Mouse (Mus musculus) forebrain, embryonic 14.5 days (tissue): ENCODE measurements around the gene Slamf6. TPM values are rescaled to one million over a fixed set of nuclear protein-coding genes. Genes with fewer than 3 reads are reported as not detected.

ENCODE experiments used
- ATAC-seq: fragments of 200-750 bp; cut with Nextera tagmentation; 2 replicates; pipeline ENCODE4 v1.8.0; 2017; ENCODE audit warnings: mild to moderate bottlenecking, moderate library complexity
- DNase-seq: peaks from one replicate; pipeline ENCODE4 v3.0.0-alpha.2; 2015; ENCODE audit warnings: low spot score
- H3K27ac ChIP-seq: fragments of 300-500 bp; sonication (generic); 2 replicates; pipeline ENCODE4 v1.5.1; 2014; ENCODE audit warnings: low read depth, mild to moderate bottlenecking, control low read depth, low read length, moderate library complexity
- H3K27me3 ChIP-seq: fragments of 300-500 bp; sonication (generic); replicated peaks from 2 replicates; pipeline ENCODE4 v1.6.1; 2014; ENCODE audit warnings: low read length, control low read depth, mixed read lengths; ENCODE audit not compliant: control insufficient read depth, insufficient read depth
- H3K36me3 ChIP-seq: fragments of 300-500 bp; sonication (generic); 2 replicates; pipeline ENCODE4 v1.6.1; 2014; ENCODE audit warnings: low read length, control low read depth; ENCODE audit not compliant: control insufficient read depth, insufficient read depth
- H3K4me1 ChIP-seq: fragments of 300-500 bp; sonication (generic); 2 replicates; pipeline ENCODE4 v1.6.1; 2014; ENCODE audit warnings: antibody characterized with exemption, low read length, control low read depth; ENCODE audit not compliant: control insufficient read depth, insufficient read depth
- H3K4me2 ChIP-seq: fragments of 300-500 bp; sonication (generic); 2 replicates; pipeline ENCODE4 v1.6.1; 2014; ENCODE audit warnings: mild to moderate bottlenecking, control low read depth, low read length
- H3K4me3 ChIP-seq: fragments of 300-500 bp; sonication (generic); 2 replicates; pipeline ENCODE4 v1.5.1; 2014; ENCODE audit warnings: low read depth, low read length, control low read depth
- H3K9ac ChIP-seq: fragments of 300-500 bp; sonication (generic); 2 replicates; pipeline ENCODE4 v1.6.1; 2014; ENCODE audit warnings: mild to moderate bottlenecking, low read length, control low read depth, moderate library complexity
- H3K9me3 ChIP-seq: fragments of 300-500 bp; sonication (generic); replicated peaks from 2 replicates; pipeline ENCODE4 v1.6.1; 2016; ENCODE audit warnings: low read length, control low read depth, mixed read lengths; ENCODE audit not compliant: control insufficient read depth
- WGBS: fragments of 180-500 bp; shearing (Covaris S2); extraction: QIAGEN DNeasy Blood & Tissue Kit; methylation state at CpG from one replicate; pipeline ENCODE4 v1.1.7; 2014; 5-methylcytosine and 5-hydroxymethylcytosine counted together
- polyA plus RNA-seq: library from polyadenylated mRNA; unstranded; fragments of >200 nt; fragmentation: Nextera tagmentation; extraction: Ambion mirVana; gene quantifications from 2 replicates; pipeline ENCODE4 v1.2.1, GENCODE M21; 2014

Gene Slamf6
- polyA plus RNA-seq, 1 experiment from 2014 or later, result not detected

DNA sequence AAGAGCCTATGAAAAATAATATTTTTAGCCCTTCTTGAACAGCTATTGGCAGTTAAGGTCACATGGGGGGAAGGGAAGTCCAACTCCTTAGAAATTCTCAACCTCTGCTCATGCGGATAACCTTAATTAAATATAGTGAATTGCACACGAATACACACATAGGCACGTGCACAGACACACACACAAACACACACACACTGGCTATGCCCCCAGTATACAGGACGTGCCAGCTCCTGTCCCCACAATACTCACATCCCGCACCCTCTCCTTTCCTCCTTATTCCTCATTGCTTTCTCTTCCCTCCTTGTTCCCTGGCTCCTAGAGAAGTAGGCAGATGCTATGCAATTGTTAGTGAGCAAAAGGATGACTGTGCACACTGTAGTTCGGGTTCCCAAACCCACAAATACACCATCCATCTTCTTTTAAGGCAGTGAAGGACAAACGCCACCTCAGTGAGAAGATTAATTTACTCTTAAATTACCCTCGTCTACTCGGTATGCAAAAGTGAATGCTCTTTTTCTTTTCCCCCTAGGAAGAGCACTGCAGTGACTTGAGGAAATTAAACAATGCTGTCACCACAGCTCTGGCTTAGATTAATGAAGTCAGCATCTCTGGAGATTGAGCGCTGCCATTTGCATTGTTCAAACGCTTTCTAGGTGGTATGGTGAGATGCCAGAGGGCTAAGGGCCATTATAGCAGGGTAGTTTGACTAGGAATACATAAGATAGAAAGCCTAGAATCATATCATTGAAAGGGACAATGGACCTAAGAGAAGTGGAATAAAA is 31.0 kb downstream of the Slamf6 start:
- WGBS, result 57% methylated on average over 11 of the region's 11 CpGs
- ATAC-seq (no peak), DNase-seq (no peak)
- Histone ChIP-seq H3K4me3 (no peak overlapping the region), H3K27ac (no peak overlapping the region), H3K27me3 (no peaks in the 10 kb centered on the region), H3K9me3 (no peaks in the 10 kb centered on the region), H3K9ac (no peak overlapping the region), H3K4me2 (no peak overlapping the region), H3K4me1 (no peaks in the 10 kb centered on the region), H3K36me3 (no peaks in the 10 kb centered on the region)

DNA sequence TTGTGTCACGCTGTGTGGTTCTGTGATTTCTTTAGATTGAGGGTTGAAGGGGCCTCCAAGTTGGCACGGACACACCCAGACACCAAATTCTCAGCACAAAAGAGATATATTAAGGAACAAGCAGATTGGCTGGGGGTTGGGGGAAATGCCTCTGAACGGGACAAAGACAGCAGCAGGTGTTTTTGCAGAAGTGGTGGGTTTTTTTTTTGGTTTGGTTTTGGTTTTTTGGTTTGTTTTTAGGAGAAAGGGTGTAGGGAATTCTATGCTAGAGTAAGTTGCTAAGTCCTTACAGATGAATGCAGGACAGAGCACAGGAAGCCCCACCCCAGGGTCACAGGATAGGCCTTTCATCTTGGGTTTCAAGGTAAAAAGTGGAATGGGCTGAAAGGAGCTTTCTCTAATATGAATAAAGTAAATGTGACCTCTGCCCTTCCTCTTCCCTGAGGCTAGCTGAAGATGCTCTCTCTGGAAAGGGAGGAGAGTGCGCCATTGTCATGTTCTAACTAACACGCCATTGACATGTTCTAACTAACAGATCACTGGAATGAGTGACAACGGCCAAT is 31.7 kb downstream of the Slamf6 start:
- H3K9ac ChIP-seq, result no peak overlapping the region
- 86% methylated on average over 6 of the region's 6 CpGs for WGBS

DNA sequence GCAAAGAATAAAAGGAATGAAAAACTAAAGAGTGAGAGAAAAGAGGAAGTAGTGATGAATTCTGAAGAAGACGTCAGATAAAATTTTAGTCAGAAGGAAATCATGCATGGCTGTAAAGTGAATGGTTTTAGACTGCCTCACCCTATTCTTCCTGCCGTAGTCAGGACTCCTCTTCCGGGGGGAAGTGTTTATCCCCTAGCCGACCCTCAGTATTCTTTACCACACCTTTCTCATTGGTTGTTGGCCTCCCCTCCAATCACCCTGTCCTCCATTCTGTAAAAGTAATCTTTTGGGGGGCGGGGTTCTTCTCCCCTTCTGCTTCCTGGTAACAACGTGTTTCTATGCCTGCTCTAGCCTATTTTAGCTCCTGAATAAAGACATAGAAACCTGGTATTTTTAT is 37.8 kb downstream of the Slamf6 start:
- 78% methylated on average over 6 of the region's 6 CpGs for WGBS

More for the DNA sequence above, 31.7 kb downstream of the Slamf6 start:
- ATAC-seq (no peak), DNase-seq (no peak)
- Histone ChIP-seq H3K27me3 (no peaks in the 10 kb centered on the region), H3K4me2 (no peak overlapping the region), H3K9me3 (no peaks in the 10 kb centered on the region), H3K4me3 (no peak overlapping the region), H3K27ac (no peak overlapping the region), H3K36me3 (no peaks in the 10 kb centered on the region), H3K4me1 (no peaks in the 10 kb centered on the region)

DNA sequence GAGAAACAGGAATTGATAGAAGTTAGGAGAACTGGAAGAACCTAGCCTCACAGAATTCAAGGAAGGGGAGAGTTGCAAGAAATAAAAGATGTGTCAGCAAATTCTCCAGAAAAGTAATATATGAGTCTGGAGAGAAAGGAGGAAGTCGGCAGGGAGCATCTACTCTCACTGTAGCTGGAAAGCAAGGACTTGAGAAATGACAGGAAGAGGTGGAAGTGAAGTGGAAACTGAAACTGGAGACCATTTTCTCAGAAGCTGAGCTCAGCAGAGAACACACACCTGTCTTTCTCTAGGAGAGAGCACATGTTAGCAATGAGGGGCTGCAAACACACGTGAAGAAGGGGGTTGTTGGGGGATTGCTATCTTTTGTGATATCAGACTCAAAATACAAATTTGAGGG is 40.1 kb downstream of the Slamf6 start:
- 86% methylated on average over 2 of the region's 2 CpGs for WGBS
- DNase-seq, result no peak
- H3K27ac ChIP-seq, result no peak overlapping the region
- no peaks in the 10 kb centered on the region for H3K27me3 ChIP-seq
- no peaks in the 10 kb centered on the region for H3K36me3 ChIP-seq
- no peaks in the 10 kb centered on the region for H3K4me1 ChIP-seq
- no peak overlapping the region for H3K4me2 ChIP-seq
- no peaks in the 10 kb centered on the region for H3K9me3 ChIP-seq
- no peak for ATAC-seq
- H3K4me3 ChIP-seq, result no peak overlapping the region
- no peak overlapping the region for H3K9ac ChIP-seq

More for the DNA sequence above, 37.8 kb downstream of the Slamf6 start:
- no peaks in the 10 kb centered on the region for H3K9me3 ChIP-seq
- DNase-seq, result no peak
- no peaks in the 10 kb centered on the region for H3K36me3 ChIP-seq
- H3K27ac ChIP-seq, result no peak overlapping the region
- no peaks in the 10 kb centered on the region for H3K27me3 ChIP-seq
- ATAC-seq, result no peak
- no peak overlapping the region for H3K4me3 ChIP-seq
- H3K4me2 ChIP-seq, result no peak overlapping the region
- H3K4me1 ChIP-seq, result no peaks in the 10 kb centered on the region
- no peak overlapping the region for H3K9ac ChIP-seq

DNA sequence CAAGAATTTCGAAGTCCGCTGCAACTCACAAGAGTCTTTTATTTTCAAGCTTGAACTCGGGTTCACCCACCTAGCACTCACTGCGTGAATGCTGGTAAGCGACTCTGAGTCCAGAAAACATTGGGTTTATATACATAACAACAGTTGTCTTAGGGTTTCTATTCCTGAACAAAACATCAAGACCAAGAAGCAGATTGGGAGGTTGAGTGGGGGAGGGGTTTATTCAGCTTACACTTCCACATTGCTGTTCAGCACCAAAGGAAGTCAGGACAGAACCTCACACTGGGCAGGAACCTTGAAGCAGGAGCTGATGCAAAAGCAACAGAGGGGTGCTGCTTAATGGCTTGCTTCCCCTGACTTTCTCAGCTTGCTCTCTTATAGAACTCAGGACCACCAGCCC is 43.4 kb downstream of the Slamf6 start:
- no peak overlapping the region for H3K4me3 ChIP-seq
- H3K9ac ChIP-seq, result no peak overlapping the region
- H3K27me3 ChIP-seq, result no peaks in the 10 kb centered on the region
- no peaks in the 10 kb centered on the region for H3K4me1 ChIP-seq
- ATAC-seq (no peak), DNase-seq (no peak)
- no peaks in the 10 kb centered on the region for H3K9me3 ChIP-seq
- H3K36me3 ChIP-seq, result no peaks in the 10 kb centered on the region
- no peak overlapping the region for H3K4me2 ChIP-seq
- 88% methylated on average over 5 of the region's 5 CpGs for WGBS
- H3K27ac ChIP-seq, result no peak overlapping the region

DNA sequence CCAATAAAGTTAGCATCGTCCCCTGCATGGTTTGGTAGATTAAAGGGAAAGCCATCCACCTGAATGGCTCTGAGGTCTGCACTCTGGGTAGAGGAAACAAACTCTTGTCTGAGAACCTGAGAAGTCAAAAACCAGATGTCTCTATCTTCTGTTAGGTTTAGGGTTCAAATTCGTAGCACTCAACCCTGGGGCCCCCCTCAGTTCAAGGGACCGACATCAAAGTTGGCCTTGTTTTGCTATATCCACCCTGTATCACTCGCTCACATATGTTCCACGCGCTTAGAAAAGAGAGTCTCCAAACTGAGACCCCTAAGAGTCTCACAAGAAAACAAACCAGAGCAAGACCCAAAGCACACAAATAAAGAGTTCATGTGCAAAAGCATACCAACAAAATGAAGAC is 44.4 kb downstream of the Slamf6 start:
- Histone ChIP-seq H3K9me3 (no peaks in the 10 kb centered on the region), H3K4me1 (no peaks in the 10 kb centered on the region), H3K4me3 (no peak overlapping the region), H3K4me2 (no peak overlapping the region), H3K36me3 (no peaks in the 10 kb centered on the region), H3K9ac (no peak overlapping the region), H3K27ac (no peak overlapping the region), H3K27me3 (no peaks in the 10 kb centered on the region)
- no peak for DNase-seq
- 96% methylated on average over 6 of the region's 6 CpGs for WGBS
- no peak for ATAC-seq

DNA sequence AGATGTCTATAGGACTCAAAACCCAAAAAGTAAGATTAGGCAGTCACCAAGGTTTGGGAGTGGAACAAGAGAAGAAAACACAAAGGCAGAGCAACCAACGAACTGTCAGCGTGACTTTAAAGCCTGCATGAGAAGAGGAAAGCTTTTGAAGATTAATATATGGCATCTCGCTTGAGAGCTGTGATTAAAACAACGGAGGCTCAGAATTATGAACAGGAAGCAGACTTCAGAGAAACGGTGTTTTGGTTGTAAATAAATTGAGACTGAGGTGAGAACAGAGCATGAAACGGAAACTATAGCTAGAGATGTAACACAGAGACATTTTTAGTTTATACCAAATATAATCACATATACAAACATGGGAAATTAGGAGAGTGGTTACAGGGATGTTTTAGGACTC is 46.3 kb downstream of the Slamf6 start:
- no peaks in the 10 kb centered on the region for H3K27me3 ChIP-seq
- H3K36me3 ChIP-seq, result no peaks in the 10 kb centered on the region
- H3K4me1 ChIP-seq, result no peaks in the 10 kb centered on the region
- no peak overlapping the region for H3K4me2 ChIP-seq
- 84% methylated on average over 6 of the region's 6 CpGs for WGBS
- H3K9ac ChIP-seq, result no peak overlapping the region
- H3K4me3 ChIP-seq, result no peak overlapping the region
- no peak for ATAC-seq
- H3K27ac ChIP-seq, result no peak overlapping the region
- no peaks in the 10 kb centered on the region for H3K9me3 ChIP-seq
- DNase-seq, result no peak

DNA sequence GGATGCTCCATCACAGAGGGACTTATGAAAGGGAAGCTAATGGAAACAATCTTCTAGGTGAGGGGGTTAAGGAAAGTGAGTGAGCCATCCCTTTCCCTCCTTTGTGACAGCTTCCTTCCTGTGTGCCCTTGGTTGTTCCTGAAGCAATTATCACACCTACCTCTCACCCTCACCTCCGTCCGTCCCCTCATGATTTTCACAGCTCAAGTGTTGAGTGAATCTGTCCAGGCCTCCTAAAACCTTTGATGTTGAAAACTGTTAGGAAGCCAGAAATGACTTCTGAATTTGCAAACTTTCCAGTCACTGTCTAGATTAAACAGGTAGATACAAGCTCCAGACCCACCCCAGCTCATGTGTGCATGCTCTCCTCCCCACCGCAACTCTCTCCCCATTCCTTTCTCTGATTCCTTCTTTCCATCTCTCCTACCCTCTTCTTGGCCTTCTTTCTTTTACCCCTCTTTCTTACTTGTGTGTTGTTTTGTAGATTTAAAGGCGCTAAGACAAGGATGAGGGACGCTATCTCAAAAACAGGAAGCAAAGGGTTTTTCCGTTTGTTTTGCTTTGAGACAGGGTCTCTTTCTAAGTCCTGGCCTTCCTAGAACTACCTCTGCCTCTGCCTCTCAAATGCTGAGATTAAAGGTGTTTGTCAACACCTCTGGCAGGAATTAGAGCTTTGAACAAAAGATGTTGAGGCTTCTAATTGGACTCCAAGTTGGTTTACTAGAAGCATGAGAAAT is 48.9 kb downstream of the Slamf6 start:
- H3K9ac ChIP-seq, result no peak overlapping the region
- no peaks in the 10 kb centered on the region for H3K4me1 ChIP-seq
- H3K36me3 ChIP-seq, result no peaks in the 10 kb centered on the region
- no peak for ATAC-seq
- no peak overlapping the region for H3K27ac ChIP-seq
- no peaks in the 10 kb centered on the region for H3K27me3 ChIP-seq
- no peak overlapping the region for H3K4me2 ChIP-seq
- no peak for DNase-seq
- no peaks in the 10 kb centered on the region for H3K9me3 ChIP-seq
- H3K4me3 ChIP-seq, result no peak overlapping the region
- WGBS, result 93% methylated on average over 6 of the region's 6 CpGs

DNA sequence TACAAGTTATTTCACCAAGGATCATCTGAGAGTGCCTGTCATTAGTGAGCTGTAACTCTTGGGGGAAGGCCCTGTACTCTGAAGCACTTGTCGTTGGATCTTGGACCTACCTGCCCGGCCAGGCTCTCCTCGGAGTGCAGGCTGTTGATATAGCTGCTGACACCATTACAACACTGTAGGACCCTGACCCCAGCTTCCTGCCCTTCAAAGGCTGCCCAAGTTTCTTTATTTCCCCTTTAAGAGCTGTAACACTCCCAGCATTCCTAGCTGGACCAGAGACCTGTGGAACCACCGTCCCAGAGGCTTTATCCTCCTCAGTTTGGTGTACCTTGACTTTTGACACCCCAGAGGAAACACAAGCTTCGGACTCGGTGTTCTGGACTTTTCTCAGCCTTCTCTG is 51.9 kb downstream of the Slamf6 start:
- Histone ChIP-seq H3K4me3 (no peak overlapping the region), H3K9ac (no peak overlapping the region), H3K36me3 (no peaks in the 10 kb centered on the region), H3K4me1 (no peaks in the 10 kb centered on the region), H3K27me3 (no peaks in the 10 kb centered on the region), H3K9me3 (no peaks in the 10 kb centered on the region), H3K27ac (no peak overlapping the region), H3K4me2 (no peak overlapping the region)
- ATAC-seq (no peak), DNase-seq (no peak)
- 94% methylated on average over 6 of the region's 6 CpGs for WGBS
